Mouse (Mus musculus) embryonic facial prominence, embryonic 11.5 days (tissue): ENCODE data around the gene Ncl. TPM values are rescaled to one million over a fixed set of nuclear protein-coding genes. Genes with fewer than 3 reads are reported as not detected.
"Not testable (repeated sequence)": the region's sequence is repeated elsewhere in the genome, so short reads cannot be mapped to it uniquely, and the experiment has no call there.

Experiments
- ATAC-seq: fragments of 200-750 bp; cut with Nextera tagmentation; replicated peaks from 2 replicates; pipeline ENCODE4 v1.8.0; 2017; ENCODE audit warnings: low read depth; ENCODE audit not compliant: insufficient number of reproducible peaks, low FRiP score, low TSS enrichment
- DNase-seq: peaks from one replicate; pipeline ENCODE4 v3.0.0-alpha.2; 2015; ENCODE audit warnings: low spot score
- H3K27ac ChIP-seq: fragments of 300-500 bp; sonication (generic); replicated peaks from 2 replicates; pipeline ENCODE4 v1.5.1; 2014; ENCODE audit warnings: mild to moderate bottlenecking, low read depth, low read length, control low read depth
- H3K27me3 ChIP-seq: fragments of 300-500 bp; sonication (generic); 2 replicates; pipeline ENCODE4 v1.6.1; 2014; ENCODE audit warnings: mild to moderate bottlenecking, low read length, moderate library complexity, mixed read lengths; ENCODE audit not compliant: control insufficient read depth, insufficient read depth
- H3K36me3 ChIP-seq: fragments of 300-500 bp; sonication (generic); replicated peaks from 2 replicates; pipeline ENCODE4 v1.6.1; 2014; ENCODE audit warnings: low read depth, mild to moderate bottlenecking, low read length, moderate library complexity, mixed read lengths; ENCODE audit not compliant: control insufficient read depth, insufficient read depth
- H3K4me1 ChIP-seq: fragments of 300-500 bp; sonication (generic); 2 replicates; pipeline ENCODE4 v1.6.1; 2014; ENCODE audit warnings: low read length, mixed read lengths; ENCODE audit not compliant: control insufficient read depth, insufficient read depth
- H3K4me2 ChIP-seq: fragments of 300-500 bp; sonication (generic); 2 replicates; pipeline ENCODE4 v1.6.1; 2014; ENCODE audit warnings: low read depth, mild to moderate bottlenecking, control low read depth, low read length, moderate library complexity
- H3K4me3 ChIP-seq: fragments of 300-500 bp; sonication (generic); 2 replicates; pipeline ENCODE4 v1.5.1; 2014; ENCODE audit warnings: low read depth, low read length, control low read depth
- H3K9ac ChIP-seq: fragments of 300-500 bp; sonication (generic); replicated peaks from 2 replicates; pipeline ENCODE4 v1.6.1; 2014; ENCODE audit warnings: mild to moderate bottlenecking, control low read depth, low read length
- H3K9me3 ChIP-seq: fragments of 300-500 bp; sonication (generic); replicated peaks from 2 replicates; pipeline ENCODE4 v1.6.1; 2016; ENCODE audit warnings: mild to moderate bottlenecking, low read length, inconsistent platforms, mixed read lengths; ENCODE audit not compliant: control insufficient read depth
- WGBS: fragments of 180-500 bp; shearing (Covaris S2); extraction: QIAGEN DNeasy Blood & Tissue Kit; methylation state at CpG from one replicate; pipeline ENCODE4 v1.1.7; 2014; 5-methylcytosine and 5-hydroxymethylcytosine counted together
- polyA plus RNA-seq: library from polyadenylated mRNA; unstranded; fragments of >200 nt; fragmentation: Nextera tagmentation; extraction: Ambion mirVana; gene quantifications from 2 replicates; pipeline ENCODE4 v1.2.1, GENCODE M21; 2014

The Ncl gene
- polyA plus RNA-seq, 1 experiment from 2014 or later, result 429 TPM

GRCm38 (mm10) chr1:86346851-86347715, 12.1 kb downstream of the Ncl start:
- peaks cover 7% of the 10 kb centered on the region for H3K36me3 ChIP-seq
- no peak overlapping the region for H3K27ac ChIP-seq
- H3K9me3 ChIP-seq, result no peaks in the 10 kb centered on the region
- 84% methylated on average over 3 of the region's 3 CpGs for WGBS
- DNase-seq (no peak), ATAC-seq (no peak)
- H3K27me3 ChIP-seq, result no peaks in the 10 kb centered on the region
- no peak overlapping the region for H3K4me2 ChIP-seq
- no peaks in the 10 kb centered on the region for H3K4me1 ChIP-seq
- H3K9ac ChIP-seq, result no peak overlapping the region
- no peak overlapping the region for H3K4me3 ChIP-seq

DNA sequence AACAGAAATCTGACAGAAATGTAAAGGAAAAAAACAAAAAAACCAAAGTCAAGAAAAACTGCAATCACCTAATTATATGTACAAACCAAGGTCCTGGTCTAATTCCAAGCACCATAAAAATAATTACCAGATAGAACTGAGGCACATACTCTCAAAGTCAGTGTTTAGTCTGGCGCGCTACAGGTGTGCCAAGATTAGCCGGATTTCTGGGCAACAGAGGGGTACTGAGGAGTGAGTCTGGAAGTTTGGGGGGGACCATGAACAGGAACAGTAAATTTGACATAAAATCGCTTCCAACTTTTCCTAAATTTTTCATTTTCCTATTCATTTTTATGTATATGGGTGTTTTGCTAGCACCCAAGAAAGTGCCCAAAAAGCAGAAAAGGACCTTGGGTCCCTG, 13.2 kb downstream of the Ncl start:
- Histone ChIP-seq H3K4me1 (no peaks in the 10 kb centered on the region), H3K27me3 (no peaks in the 10 kb centered on the region), H3K4me3 (no peak overlapping the region), H3K27ac (no peak overlapping the region), H3K36me3 (peaks cover 5% of the 10 kb centered on the region), H3K4me2 (no peak overlapping the region), H3K9me3 (no peaks in the 10 kb centered on the region), H3K9ac (no peak overlapping the region)
- no peak for ATAC-seq
- DNase-seq, result no peak
- 92% methylated on average over 4 of the region's 4 CpGs for WGBS

- no peaks in the 10 kb centered on the region for H3K27me3 ChIP-seq
- DNase-seq (no peak), ATAC-seq (no peak)
- H3K27ac ChIP-seq, result no peak overlapping the region
- no peak overlapping the region for H3K9ac ChIP-seq
- H3K4me3 ChIP-seq, result no peak overlapping the region
- H3K4me2 ChIP-seq, result no peak overlapping the region
- WGBS, result 91% methylated on average over 4 of the region's 4 CpGs
- H3K4me1 ChIP-seq, result no peaks in the 10 kb centered on the region
- peaks cover 4% of the 10 kb centered on the region for H3K36me3 ChIP-seq
- no peaks in the 10 kb centered on the region for H3K9me3 ChIP-seq
Measured at GRCm38 (mm10) chr1:86345069-86345468, 14.1 kb downstream of the Ncl start.

GRCm38 (mm10) chr1:86343969-86344861, 15.0 kb downstream of the Ncl start:
- no peaks in the 10 kb centered on the region for H3K9me3 ChIP-seq
- DNase-seq, result no peak
- no peak overlapping the region for H3K27ac ChIP-seq
- no peak overlapping the region for H3K4me3 ChIP-seq
- no peak overlapping the region for H3K4me2 ChIP-seq
- H3K36me3 ChIP-seq, result peaks cover under 1% of the 10 kb centered on the region
- no peak for ATAC-seq
- no peaks in the 10 kb centered on the region for H3K4me1 ChIP-seq
- 66% methylated on average over 4 of the region's 4 CpGs for WGBS
- no peaks in the 10 kb centered on the region for H3K27me3 ChIP-seq
- no peak overlapping the region for H3K9ac ChIP-seq

DNA sequence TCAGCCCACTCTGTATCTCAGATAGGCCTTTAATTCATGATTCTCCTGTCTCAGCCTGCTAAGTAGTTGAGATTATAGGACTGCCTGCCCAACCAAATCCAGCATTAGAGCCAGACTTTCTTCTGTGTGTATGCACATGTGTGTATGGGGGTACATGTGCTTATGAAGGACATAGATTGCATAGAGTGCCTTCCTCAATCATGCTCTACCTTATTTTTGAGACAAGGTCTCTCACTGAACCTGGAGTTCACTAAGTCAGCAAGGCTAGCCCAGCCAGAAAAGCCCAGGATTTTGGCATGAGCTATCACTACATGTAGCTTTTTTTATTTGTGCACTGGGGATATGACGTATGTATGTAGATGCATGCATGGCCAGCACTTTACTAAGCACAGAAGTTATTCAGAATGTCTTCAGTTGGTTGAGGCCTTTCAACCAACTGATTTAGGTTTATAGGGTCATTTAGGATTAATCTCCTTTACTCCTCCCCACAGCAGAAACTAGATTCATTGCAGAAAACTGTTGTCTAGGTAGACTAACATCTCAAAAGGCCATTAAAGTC, 16.0 kb downstream of the Ncl start:
- no peak overlapping the region for H3K9ac ChIP-seq
- no peaks in the 10 kb centered on the region for H3K27me3 ChIP-seq
- H3K36me3 ChIP-seq, result no peaks in the 10 kb centered on the region
- WGBS, result 84% methylated on average over 1 of the region's 1 CpGs
- H3K9me3 ChIP-seq, result no peaks in the 10 kb centered on the region
- H3K4me3 ChIP-seq, result no peak overlapping the region
- no peaks in the 10 kb centered on the region for H3K4me1 ChIP-seq
- DNase-seq, result no peak
- no peak overlapping the region for H3K4me2 ChIP-seq
- no peak for ATAC-seq
- no peak overlapping the region for H3K27ac ChIP-seq

- no peak for DNase-seq
- ATAC-seq, result no peak
Measured at GRCm38 (mm10) chr1:86342371-86342770, 16.8 kb downstream of the Ncl start.

GRCm38 (mm10) chr1:86341096-86341495, 18.1 kb downstream of the Ncl start:
- not testable (repeated sequence) for H3K9ac ChIP-seq, DNase-seq, H3K9me3 ChIP-seq, ATAC-seq, H3K4me1 ChIP-seq, H3K27ac ChIP-seq, H3K27me3 ChIP-seq, H3K36me3 ChIP-seq, H3K4me3 ChIP-seq, H3K4me2 ChIP-seq
- WGBS, result 82% methylated on average over 2 of the region's 2 CpGs

More at GRCm38 (mm10) chr1:86342371-86342770, 16.8 kb downstream of the Ncl start:
- no peak overlapping the region for H3K27ac ChIP-seq
- H3K4me2 ChIP-seq, result no peak overlapping the region
- WGBS, result 95% methylated on average over 2 of the region's 2 CpGs
- H3K9ac ChIP-seq, result no peak overlapping the region
- H3K4me1 ChIP-seq, result no peaks in the 10 kb centered on the region
- no peaks in the 10 kb centered on the region for H3K27me3 ChIP-seq
- H3K4me3 ChIP-seq, result no peak overlapping the region
- H3K36me3 ChIP-seq, result no peaks in the 10 kb centered on the region
- no peaks in the 10 kb centered on the region for H3K9me3 ChIP-seq
